Mouse (Mus musculus): Measurements from ENCODE around the gene Trim14. TPM values are rescaled to one million over a fixed set of nuclear protein-coding genes. Genes with fewer than 3 reads are reported as not detected.

Gene Trim14
- polyA plus RNA-seq, 1 experiment = 14.6 TPM

- WGBS = 58% methylated on average over 12 of the region's 12 CpGs
- H3K4me3 ChIP-seq (replicated peaks; ENCODE audit: extremely low read depth, low read depth, low read length) = no peak overlapping the region
- TF ChIP-seq CTCF (IDR thresholded peaks at IDR 0.05; ENCODE audit: insufficient read depth, low read length) (no peak), POLR2A (IDR thresholded peaks at IDR 0.05; ENCODE audit: borderline replicate concordance, extremely low read depth, low read depth, low read length) (no peak)
- DNase-seq = no peak
- H3K4me1 ChIP-seq (ENCODE audit: control insufficient read depth, insufficient read depth, low read length) = peaks cover 4% of the 10 kb centered on the region
Observed at GRCm38 (mm10) chr4:46574841-46575240, 38.9 kb upstream of the Trim14 start.

GRCm38 (mm10) chr4:46574024-46574753 lies 38.2 kb upstream of the Trim14 start:
- Histone ChIP-seq H3K4me1 (ENCODE audit: control insufficient read depth, insufficient read depth, low read length) (peaks cover 4% of the 10 kb centered on the region), H3K4me3 (replicated peaks; ENCODE audit: extremely low read depth, low read depth, low read length) (no peak overlapping the region)
- 41% methylated on average over 9 of the region's 9 CpGs for WGBS
- DNase-seq = no peak
- TF ChIP-seq CTCF (IDR thresholded peaks at IDR 0.05; ENCODE audit: insufficient read depth, low read length) (no peak), POLR2A (IDR thresholded peaks at IDR 0.05; ENCODE audit: borderline replicate concordance, extremely low read depth, low read depth, low read length) (no peak)

- TF ChIP-seq POLR2A (IDR thresholded peaks at IDR 0.05; ENCODE audit: borderline replicate concordance, extremely low read depth, low read depth, low read length) = no peak
- no peak for TF ChIP-seq CTCF (IDR thresholded peaks at IDR 0.05; ENCODE audit: insufficient read depth, low read length)
- no peak for DNase-seq
- Histone ChIP-seq H3K4me3 (replicated peaks; ENCODE audit: extremely low read depth, low read depth, low read length) (no peak overlapping the region), H3K4me1 (ENCODE audit: control insufficient read depth, insufficient read depth, low read length) (peaks cover 4% of the 10 kb centered on the region)
- WGBS = 76% methylated on average over 4 of the region's 4 CpGs
Observed at GRCm38 (mm10) chr4:46572616-46573015, 36.7 kb upstream of the Trim14 start.

- no peak overlapping the region for H3K4me3 ChIP-seq (replicated peaks; ENCODE audit: extremely low read depth, low read depth, low read length)
- no peak for TF ChIP-seq POLR2A (IDR thresholded peaks at IDR 0.05; ENCODE audit: borderline replicate concordance, extremely low read depth, low read depth, low read length)
- TF ChIP-seq CTCF (IDR thresholded peaks at IDR 0.05; ENCODE audit: insufficient read depth, low read length) = no peak
- H3K4me1 ChIP-seq (ENCODE audit: control insufficient read depth, insufficient read depth, low read length) = peaks cover 4% of the 10 kb centered on the region
- no peak for DNase-seq
- WGBS = 87% methylated on average over 9 of the region's 9 CpGs
Observed at GRCm38 (mm10) chr4:46571744-46572143, 35.8 kb upstream of the Trim14 start.

GRCm38 (mm10) chr4:46569671-46570070 lies 33.7 kb upstream of the Trim14 start:
- TF ChIP-seq POLR2A (IDR thresholded peaks at IDR 0.05; ENCODE audit: borderline replicate concordance, extremely low read depth, low read depth, low read length) = no peak
- no peak for TF ChIP-seq CTCF (IDR thresholded peaks at IDR 0.05; ENCODE audit: insufficient read depth, low read length)
- Histone ChIP-seq H3K4me1 (ENCODE audit: control insufficient read depth, insufficient read depth, low read length) (peaks cover 4% of the 10 kb centered on the region), H3K4me3 (replicated peaks; ENCODE audit: extremely low read depth, low read depth, low read length) (no peak overlapping the region)
- 59% methylated on average over 5 of the region's 5 CpGs for WGBS
- DNase-seq = no peak

GRCm38 (mm10) chr4:46568169-46568568 lies 32.2 kb upstream of the Trim14 start:
- TF ChIP-seq CTCF (IDR thresholded peaks at IDR 0.05; ENCODE audit: insufficient read depth, low read length) (no peak), POLR2A (IDR thresholded peaks at IDR 0.05; ENCODE audit: borderline replicate concordance, extremely low read depth, low read depth, low read length) (no peak)
- H3K4me3 ChIP-seq (replicated peaks; ENCODE audit: extremely low read depth, low read depth, low read length) = no peak overlapping the region
- peaks cover 3% of the 10 kb centered on the region; the same call in 1 of the 2 replicates for H3K4me1 ChIP-seq (ENCODE audit: control insufficient read depth, insufficient read depth, low read length)
- 89% methylated on average over 8 of the region's 8 CpGs for WGBS
- no peak for DNase-seq

GRCm38 (mm10) chr4:46566931-46567671 lies 31.2 kb upstream of the Trim14 start:
- H3K4me1 ChIP-seq (ENCODE audit: control insufficient read depth, insufficient read depth, low read length) = peaks cover 3% of the 10 kb centered on the region; the same call in 1 of the 2 replicates
- no peak for DNase-seq
- H3K4me3 ChIP-seq (replicated peaks; ENCODE audit: extremely low read depth, low read depth, low read length) = no peak overlapping the region
- WGBS = 65% methylated on average over 8 of the region's 8 CpGs
- TF ChIP-seq POLR2A (IDR thresholded peaks at IDR 0.05; ENCODE audit: borderline replicate concordance, extremely low read depth, low read depth, low read length) (no peak), CTCF (IDR thresholded peaks at IDR 0.05; ENCODE audit: insufficient read depth, low read length) (no peak)

- WGBS = 84% methylated on average over 4 of the region's 4 CpGs
- Histone ChIP-seq H3K4me1 (ENCODE audit: control insufficient read depth, insufficient read depth, low read length) (peaks cover 3% of the 10 kb centered on the region; the same call in 1 of the 2 replicates), H3K4me3 (replicated peaks; ENCODE audit: extremely low read depth, low read depth, low read length) (no peak overlapping the region)
- no peak for DNase-seq
- TF ChIP-seq CTCF (IDR thresholded peaks at IDR 0.05; ENCODE audit: insufficient read depth, low read length) (no peak), POLR2A (IDR thresholded peaks at IDR 0.05; ENCODE audit: borderline replicate concordance, extremely low read depth, low read depth, low read length) (no peak)
Observed at GRCm38 (mm10) chr4:46565393-46565955, 29.5 kb upstream of the Trim14 start.

GRCm38 (mm10) chr4:46564247-46564646 lies 28.3 kb upstream of the Trim14 start:
- WGBS = 78% methylated on average over 4 of the region's 4 CpGs

More at GRCm38 (mm10) chr4:46564247-46564646, 28.3 kb upstream of the Trim14 start:
- Histone ChIP-seq H3K4me1 (ENCODE audit: control insufficient read depth, insufficient read depth, low read length) (peaks cover 7% of the 10 kb centered on the region; the same call in 1 of the 2 replicates), H3K4me3 (replicated peaks; ENCODE audit: extremely low read depth, low read depth, low read length) (no peak overlapping the region)
- TF ChIP-seq CTCF (IDR thresholded peaks at IDR 0.05; ENCODE audit: insufficient read depth, low read length) = no peak
- TF ChIP-seq POLR2A (IDR thresholded peaks at IDR 0.05; ENCODE audit: borderline replicate concordance, extremely low read depth, low read depth, low read length) = no peak
- no peak for DNase-seq

Data from lung, adult 2 months (tissue).